In the genomic region with DNA sequence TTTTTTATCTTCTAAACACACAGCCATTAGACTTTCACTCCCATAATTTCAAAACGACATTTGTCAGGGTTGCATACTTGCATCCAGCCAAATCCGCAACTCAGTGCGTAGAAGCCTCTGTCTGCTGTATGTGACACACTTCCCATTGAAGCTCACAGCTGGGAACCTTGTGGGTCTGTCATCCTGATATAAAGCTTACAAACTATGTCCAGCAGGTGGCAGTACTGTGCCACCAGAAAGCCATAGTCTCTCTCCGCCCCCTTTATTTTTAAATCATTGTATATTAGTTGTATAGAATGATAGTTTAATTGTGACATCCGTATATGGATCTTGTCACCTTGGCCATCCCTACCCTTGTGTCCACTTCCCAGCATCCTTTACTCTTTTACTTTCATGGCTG, we compare ENCODE assay signal across 10 mouse cellular contexts.
A peak's percentile ranks its signal among the peaks of the same experiment; 100 is the strongest.
DNase-seq lines count a peak whose midpoint lies in the region; ATAC-seq and TF ChIP-seq lines count a peak whose summit lies in the region.
"Had no signal": no experiment of that assay in that cellular context is flagged by ENCODE, and none has a peak within 500 bp of the region (broad histone marks: within the 10 kb centered on the region; RNA-seq: fewer than 3 reads in every experiment).

No protein-coding gene starts in this region.

- WGBS in forebrain, embryonic 14.5 days, result 71% methylated on average over 5 of the region's 5 CpGs
- WGBS in forebrain, embryonic 16.5 days, result 65% methylated on average over 5 of the region's 5 CpGs
- WGBS in liver, embryonic 14.5 days (ENCODE audit: insufficient replicate concordance), result 59% methylated on average over 5 of the region's 5 CpGs

- no peak overlapping the region for H3K4me2 ChIP-seq in forebrain, embryonic 14.5 days (ENCODE audit: low read length)
- H3K4me2 ChIP-seq in forebrain, embryonic 16.5 days (ENCODE audit: low read length), result no peak overlapping the region
- H3K4me2 ChIP-seq in liver, embryonic 14.5 days (ENCODE audit: low read depth), result no peak overlapping the region

- no peaks in the 10 kb centered on the region for H3K4me1 ChIP-seq in forebrain, embryonic 14.5 days (ENCODE audit: control insufficient read depth, insufficient read depth, low read length)
- no peaks in the 10 kb centered on the region for H3K4me1 ChIP-seq in forebrain, embryonic 16.5 days (replicated peaks; ENCODE audit: control insufficient read depth, insufficient read depth, low read length)
- no peaks in the 10 kb centered on the region for H3K4me1 ChIP-seq in liver, embryonic 14.5 days (replicated peaks; ENCODE audit: control insufficient read depth in 2 of 2, insufficient read depth in 2 of 2, low read length in 1 of 2)

- TF ChIP-seq CTCF in liver, embryonic 14.5 days (IDR thresholded peaks at IDR 0.05; ENCODE audit: low read depth), result peak; percentile 14; the same call in 1 of the 2 replicates
- TF ChIP-seq CTCF in Patski (IDR thresholded peaks at IDR 0.05), result peak; percentile 64

- POLR2A ChIA-PET in Patski (lab: Charles Lee), result no interaction called here

- no peaks in the 10 kb centered on the region for H3K27me3 ChIP-seq in forebrain, embryonic 14.5 days (replicated peaks; ENCODE audit: control insufficient read depth, insufficient read depth, low read length)
- H3K27me3 ChIP-seq in forebrain, embryonic 16.5 days (replicated peaks; ENCODE audit: control insufficient read depth, insufficient read depth, low read length), result no peaks in the 10 kb centered on the region
- no peaks in the 10 kb centered on the region for H3K27me3 ChIP-seq in liver, embryonic 14.5 days (ENCODE audit: control insufficient read depth, insufficient read depth, low read length)
- peaks cover 5% of the 10 kb centered on the region for H3K27me3 ChIP-seq in Patski

- H3K27ac ChIP-seq in forebrain, embryonic 14.5 days (ENCODE audit: low read depth, low read length), result no peak overlapping the region
- no peak overlapping the region for H3K27ac ChIP-seq in forebrain, embryonic 16.5 days (ENCODE audit: low read length)
- no peak overlapping the region for H3K27ac ChIP-seq in liver, embryonic 14.5 days

- CTCF ChIA-PET in Patski (lab: Charles Lee), result interaction anchor here (1.0 to 1.4 kb wide), 3 partner anchors 13 to 100 kb away, joined by 3 to 5 read pairs (median 4); no protein-coding TSS in a partner anchor

- intact Hi-C loops in heart, postnatal 10 days (cut with DNase I), result no loop called here

- ATAC-seq in forebrain, embryonic 14.5 days, result no peak
- no peak for ATAC-seq in forebrain, embryonic 16.5 days
- ATAC-seq in liver, embryonic 14.5 days (ENCODE audit: insufficient read depth), result no peak
- ATAC-seq in Patski, result no peak

- DNase-seq in forebrain, embryonic 14.5 days (ENCODE audit: low spot score), result peak; percentile 17
- peak in 1 of 3 experiments; percentile 0 for DNase-seq in liver, embryonic 14.5 days (ENCODE audit: low read depth in 3 of 3, low spot score in 3 of 3)
- DNase-seq in liver (no peak), Patski (ENCODE audit: low read depth, low spot score) (no peak)
- DNase-seq in mesoderm, embryonic 11.5 days (ENCODE audit: low read depth, low spot score), result peak; percentile 37
- DNase-seq in cerebellum, adult 11-12 months, result no peak
- DNase-seq in heart, postnatal 10 days, result no peak
- DNase-seq: spleen, adult 18-20 months had no signal

- no peak overlapping the region for H3K4me3 ChIP-seq in forebrain, embryonic 14.5 days (ENCODE audit: low read depth, low read length)
- H3K4me3 ChIP-seq in forebrain, embryonic 16.5 days (replicated peaks; ENCODE audit: low read length), result no peak overlapping the region
- no peak overlapping the region for H3K4me3 ChIP-seq in liver, embryonic 14.5 days (ENCODE audit: insufficient read depth in 1 of 2, low read depth in 2 of 2, low read length in 2 of 2)
- H3K4me3 ChIP-seq: myocyte had no signal

- no peaks in the 10 kb centered on the region for H3K9me3 ChIP-seq in forebrain, embryonic 14.5 days (replicated peaks; ENCODE audit: control insufficient read depth, low read length)
- H3K9me3 ChIP-seq in forebrain, embryonic 16.5 days (ENCODE audit: control insufficient read depth, low read length), result no peaks in the 10 kb centered on the region
- H3K9me3 ChIP-seq in liver, embryonic 14.5 days (ENCODE audit: control insufficient read depth, low read length), result no peaks in the 10 kb centered on the region

- no peak for TF ChIP-seq EP300 in liver, embryonic 14.5 days (IDR thresholded peaks at IDR 0.05; ENCODE audit: low read depth)

- H3K9ac ChIP-seq in forebrain, embryonic 14.5 days (ENCODE audit: low read length), result no peak overlapping the region
- no peak overlapping the region for H3K9ac ChIP-seq in forebrain, embryonic 16.5 days (replicated peaks; ENCODE audit: low read depth, low read length)
- no peak overlapping the region for H3K9ac ChIP-seq in liver, embryonic 14.5 days (replicated peaks)

- no peaks in the 10 kb centered on the region for H3K36me3 ChIP-seq in forebrain, embryonic 14.5 days (ENCODE audit: control insufficient read depth, insufficient read depth, low read length)
- H3K36me3 ChIP-seq in forebrain, embryonic 16.5 days (ENCODE audit: control insufficient read depth, insufficient read depth), result no peaks in the 10 kb centered on the region
- H3K36me3 ChIP-seq in liver, embryonic 14.5 days (replicated peaks; ENCODE audit: control insufficient read depth, insufficient read depth, low read depth), result no peaks in the 10 kb centered on the region

- in situ Hi-C loops in Patski (cut with MboI; ENCODE audit: low pct_unique_long_range_greater_than_20kb), result no loop called here

Comparison
In these comparisons a context has a peak if more than half of its experiments do, and no peak if none do; other contexts are left out.
1. DNase-seq: peak in forebrain, embryonic 14.5 days (single experiment) and mesoderm, embryonic 11.5 days (single experiment); none in liver (single experiment), Patski (single experiment), cerebellum, adult 11-12 months (single experiment) and heart, postnatal 10 days (0 of 2).